Mouse (Mus musculus) liver, embryonic 11.5 days (tissue): ENCODE measurements around the gene Ifnab. TPM values are rescaled to one million over a fixed set of nuclear protein-coding genes. Genes with fewer than 3 reads are reported as not detected.

Source experiments
- ATAC-seq: fragments of 200-750 bp; cut with Nextera tagmentation; replicated peaks from 2 replicates; pipeline ENCODE4 v1.8.0; 2017; ENCODE audit warnings: moderate number of reproducible peaks, mild to moderate bottlenecking, moderate TSS enrichment, moderate library complexity; ENCODE audit not compliant: low FRiP score
- DNase-seq: peaks from one replicate; pipeline ENCODE4 v3.0.0-alpha.2; 2017; ENCODE audit warnings: low spot score
- H3K27ac ChIP-seq: fragments of 300-500 bp; sonication (generic); 2 replicates; pipeline ENCODE4 v1.5.1; 2014; ENCODE audit warnings: mild to moderate bottlenecking, low read depth, low read length, control low read depth
- H3K27me3 ChIP-seq: fragments of 300-500 bp; sonication (generic); replicated peaks from 2 replicates; pipeline ENCODE4 v1.6.1; 2014; ENCODE audit warnings: low read length, mixed read lengths; ENCODE audit not compliant: control insufficient read depth, insufficient read depth
- H3K36me3 ChIP-seq: fragments of 300-500 bp; sonication (generic); 2 replicates; pipeline ENCODE4 v1.6.1; 2014; ENCODE audit warnings: mild to moderate bottlenecking, low read length, moderate library complexity, mixed read lengths; ENCODE audit not compliant: control insufficient read depth, insufficient read depth
- H3K4me1 ChIP-seq: fragments of 300-500 bp; sonication (generic); replicated peaks from 2 replicates; pipeline ENCODE4 v1.6.1; 2014; ENCODE audit warnings: low read length, mixed read lengths; ENCODE audit not compliant: control insufficient read depth, insufficient read depth
- H3K4me2 ChIP-seq: fragments of 300-500 bp; sonication (generic); 2 replicates; pipeline ENCODE4 v1.6.1; 2014; ENCODE audit warnings: mild to moderate bottlenecking, control low read depth, moderate library complexity
- H3K4me3 ChIP-seq: fragments of 300-500 bp; sonication (generic); 2 replicates; pipeline ENCODE4 v1.5.1; 2014; ENCODE audit warnings: low read depth, low read length, control low read depth
- H3K9ac ChIP-seq: fragments of 300-500 bp; sonication (generic); 2 replicates; pipeline ENCODE4 v1.6.1; 2014; ENCODE audit warnings: low read depth, low read length, control low read depth
- H3K9me3 ChIP-seq: fragments of 300-500 bp; sonication (generic); 2 replicates; pipeline ENCODE4 v1.6.1; 2016; ENCODE audit warnings: low read length, inconsistent platforms, mixed read lengths; ENCODE audit not compliant: control insufficient read depth
- WGBS: fragments of 180-500 bp; shearing (Covaris S2); extraction: QIAGEN DNeasy Blood & Tissue Kit; methylation state at CpG from one replicate; pipeline ENCODE4 v1.1.7; 2014; 5-methylcytosine and 5-hydroxymethylcytosine counted together
- polyA plus RNA-seq: library from polyadenylated mRNA; unstranded; fragments of >200 nt; fragmentation: Nextera tagmentation; extraction: Ambion mirVana; gene quantifications from 2 replicates; pipeline ENCODE4 v1.2.1, GENCODE M21; 2014

Gene Ifnab
- polyA plus RNA-seq, 1 experiment from 2014 or later, result not detected

- Histone ChIP-seq H3K4me1 (no peaks in the 10 kb centered on the region), H3K27ac (no peak overlapping the region), H3K9ac (no peak overlapping the region), H3K36me3 (no peaks in the 10 kb centered on the region), H3K27me3 (no peaks in the 10 kb centered on the region; the same call in 1 of the 2 replicates), H3K4me3 (no peak overlapping the region), H3K9me3 (no peaks in the 10 kb centered on the region), H3K4me2 (no peak overlapping the region)
- 63% methylated on average over 2 of the region's 2 CpGs for WGBS
- no peak for ATAC-seq
- DNase-seq, result no peak
These were observed 2.2 kb upstream of the Ifnab start for GRCm38 (mm10) chr4:88693392-88693791.

GRCm38 (mm10) chr4:88692537-88692936, 1.4 kb upstream of the Ifnab start:
- H3K27me3 ChIP-seq, result no peaks in the 10 kb centered on the region; the same call in 1 of the 2 replicates
- no peak overlapping the region for H3K4me3 ChIP-seq
- ATAC-seq, result no peak
- DNase-seq, result no peak
- H3K4me1 ChIP-seq, result no peaks in the 10 kb centered on the region
- no peak overlapping the region for H3K9ac ChIP-seq
- H3K9me3 ChIP-seq, result no peaks in the 10 kb centered on the region
- no peaks in the 10 kb centered on the region for H3K36me3 ChIP-seq
- H3K4me2 ChIP-seq, result no peak overlapping the region
- H3K27ac ChIP-seq, result no peak overlapping the region
- WGBS, result 49% methylated on average over 1 of the region's 1 CpGs

GRCm38 (mm10) chr4:88683812-88684211, 7.3 kb downstream of the Ifnab start, which contains the start of gene Ifna2:
Gene Ifna2 (minus strand): TSS chr4:88683912.
- WGBS, result 93% methylated on average over 1 of the region's 1 CpGs
- ATAC-seq (no peak), DNase-seq (no peak)
- H3K9ac ChIP-seq, result no peak within 1 kb of the TSS
- no peak within 1 kb of the TSS for H3K27ac ChIP-seq
- H3K4me1 ChIP-seq, result no peaks in the 10 kb centered on the region
- no peak within 1 kb of the TSS for H3K4me3 ChIP-seq
- no peaks in the 10 kb centered on the region for H3K9me3 ChIP-seq
- H3K27me3 ChIP-seq, result no peaks in the 10 kb centered on the region
- no peaks in the 10 kb centered on the region for H3K36me3 ChIP-seq
- no peak within 1 kb of the TSS for H3K4me2 ChIP-seq

GRCm38 (mm10) chr4:88681353-88681752, 9.8 kb downstream of the Ifnab start:
- Histone ChIP-seq H3K27me3 (no peaks in the 10 kb centered on the region), H3K4me2 (no peak overlapping the region), H3K4me1 (no peaks in the 10 kb centered on the region), H3K36me3 (no peaks in the 10 kb centered on the region), H3K9me3 (no peaks in the 10 kb centered on the region), H3K27ac (no peak overlapping the region), H3K9ac (no peak overlapping the region), H3K4me3 (no peak overlapping the region)
- 59% methylated on average over 3 of the region's 3 CpGs for WGBS
- no peak for DNase-seq
- no peak for ATAC-seq

GRCm38 (mm10) chr4:88680362-88680761, 10.8 kb downstream of the Ifnab start:
- Histone ChIP-seq H3K4me1 (no peaks in the 10 kb centered on the region), H3K9me3 (no peaks in the 10 kb centered on the region), H3K27me3 (no peaks in the 10 kb centered on the region), H3K36me3 (no peaks in the 10 kb centered on the region), H3K4me3 (no peak overlapping the region), H3K27ac (no peak overlapping the region), H3K9ac (no peak overlapping the region), H3K4me2 (no peak overlapping the region)
- no peak for DNase-seq
- no peak for ATAC-seq
- WGBS, result 43% methylated on average over 8 of the region's 8 CpGs

- 73% methylated on average over 1 of the region's 1 CpGs for WGBS
- H3K4me1 ChIP-seq, result no peaks in the 10 kb centered on the region
- no peaks in the 10 kb centered on the region for H3K9me3 ChIP-seq
- no peak within 1 kb of the TSS for H3K9ac ChIP-seq
- no peak within 1 kb of the TSS for H3K27ac ChIP-seq
- H3K4me3 ChIP-seq, result no peak within 1 kb of the TSS
- no peaks in the 10 kb centered on the region for H3K36me3 ChIP-seq
- no peak for ATAC-seq
- no peaks in the 10 kb centered on the region for H3K27me3 ChIP-seq
- DNase-seq, result no peak
- H3K4me2 ChIP-seq, result no peak within 1 kb of the TSS
These were observed 14.3 kb downstream of the Ifnab start, which contains the start of gene Ifna16 for GRCm38 (mm10) chr4:88676824-88677223. Gene Ifna16 (minus strand): TSS chr4:88676924.

- Histone ChIP-seq H3K4me1 (no peaks in the 10 kb centered on the region), H3K27ac (no peak overlapping the region), H3K4me3 (no peak overlapping the region), H3K9ac (no peak overlapping the region), H3K9me3 (no peaks in the 10 kb centered on the region), H3K27me3 (no peaks in the 10 kb centered on the region), H3K36me3 (no peaks in the 10 kb centered on the region), H3K4me2 (no peak overlapping the region)
- no peak for DNase-seq
- WGBS, result 36% methylated on average over 1 of the region's 1 CpGs
- ATAC-seq, result no peak
These were observed 35.7 kb downstream of the Ifnab start for GRCm38 (mm10) chr4:88655461-88655860.

GRCm38 (mm10) chr4:88653644-88654043, 37.5 kb downstream of the Ifnab start:
- Histone ChIP-seq H3K36me3 (no peaks in the 10 kb centered on the region), H3K4me1 (no peaks in the 10 kb centered on the region)

GRCm38 (mm10) chr4:88644359-88644758, 46.8 kb downstream of the Ifnab start, which contains the start of gene Ifna13:
Gene Ifna13 (minus strand): TSS chr4:88644459.
- ATAC-seq, result no peak
- no peak within 1 kb of the TSS for H3K27ac ChIP-seq
- H3K4me2 ChIP-seq, result no peak within 1 kb of the TSS
- H3K4me1 ChIP-seq, result no peaks in the 10 kb centered on the region
- no peaks in the 10 kb centered on the region for H3K27me3 ChIP-seq
- H3K9me3 ChIP-seq, result no peaks in the 10 kb centered on the region
- H3K4me3 ChIP-seq, result no peak within 1 kb of the TSS
- H3K9ac ChIP-seq, result no peak within 1 kb of the TSS
- DNase-seq, result no peak
- no peaks in the 10 kb centered on the region for H3K36me3 ChIP-seq
- 46% methylated on average over 2 of the region's 2 CpGs for WGBS

More at GRCm38 (mm10) chr4:88653644-88654043, 37.5 kb downstream of the Ifnab start:
- Histone ChIP-seq H3K27ac (no peak overlapping the region), H3K4me3 (no peak overlapping the region), H3K4me2 (no peak overlapping the region), H3K27me3 (no peaks in the 10 kb centered on the region), H3K9ac (no peak overlapping the region), H3K9me3 (no peaks in the 10 kb centered on the region)
- DNase-seq, result no peak
- WGBS, result 79% methylated on average over 3 of the region's 3 CpGs
- no peak for ATAC-seq
